ENCODE assay signal across 9 mouse cellular contexts in genomic region chr1:179854288-179854965, GRCm38 (mm10). TPM values are rescaled to one million over a fixed set of nuclear protein-coding genes. Genes with fewer than 3 reads are reported as not detected.
DNase-seq lines count a peak whose midpoint lies in the region; ATAC-seq and TF ChIP-seq lines count a peak whose summit lies in the region.
"Had no signal": no experiment of that assay in that cellular context is flagged by ENCODE, and none has a peak within 500 bp of the region (broad histone marks: within the 10 kb centered on the region; RNA-seq: fewer than 3 reads in every experiment).

No protein-coding gene starts in this region.

- peaks cover 16% of the 10 kb centered on the region for H3K4me1 ChIP-seq in limb, embryonic 13.5 days
- peaks cover 3% of the 10 kb centered on the region for H3K4me1 ChIP-seq in olfactory bulb, adult 2 months (ENCODE audit: control insufficient read depth, insufficient read depth, low read length)
- no peaks in the 10 kb centered on the region for H3K4me1 ChIP-seq in forebrain, postnatal 0 days (ENCODE audit: insufficient read depth)

- no peaks in the 10 kb centered on the region for H3K27me3 ChIP-seq in limb, embryonic 13.5 days
- no peaks in the 10 kb centered on the region for H3K27me3 ChIP-seq in forebrain, postnatal 0 days (ENCODE audit: insufficient read depth, low read length)

- TF ChIP-seq POLR2A in olfactory bulb, adult 2 months (IDR thresholded peaks at IDR 0.05; ENCODE audit: insufficient read depth, low read depth, low read length) = no peak

- WGBS in limb, embryonic 13.5 days = 50% methylated on average over 12 of the region's 12 CpGs
- 33% methylated on average over 12 of the region's 12 CpGs for WGBS in olfactory bulb, adult 2 months
- WGBS in forebrain, postnatal 0 days = 40% methylated on average over 12 of the region's 12 CpGs

- peak overlapping the region; percentile 48; the same call in 1 of the 2 replicates for H3K9ac ChIP-seq in limb, embryonic 13.5 days
- no peak overlapping the region for H3K9ac ChIP-seq in forebrain, postnatal 0 days

- H3K9me3 ChIP-seq in limb, embryonic 13.5 days = no peaks in the 10 kb centered on the region
- no peaks in the 10 kb centered on the region for H3K9me3 ChIP-seq in forebrain, postnatal 0 days (ENCODE audit: low read length)

- peak; percentile 9 to 42 for DNase-seq in left cerebral cortex, postnatal 25 days (ENCODE audit: low spot score in 2 of 2)
- no peak for DNase-seq in left cerebral cortex, postnatal 4 days
- no peak for DNase-seq in embryo, embryonic 11 days
- DNase-seq in yolk sac, embryonic 10.5 days (ENCODE audit: low spot score) = no peak
- DNase-seq in forebrain, postnatal 0 days = no peak

- intact Hi-C loops in left cerebral cortex, postnatal 25 days (cut with DNase I) = no loop called here
- intact Hi-C loops in left cerebral cortex, postnatal 4 days (cut with DNase I) = loop anchor here (10.0 kb wide), 1 partner anchor 290 kb away; no protein-coding TSS in a partner anchor

- no peak overlapping the region for H3K4me3 ChIP-seq in limb, embryonic 13.5 days
- no peak overlapping the region for H3K4me3 ChIP-seq in olfactory bulb, adult 2 months (ENCODE audit: insufficient read depth, low read depth, low read length)
- no peak overlapping the region for H3K4me3 ChIP-seq in forebrain, postnatal 0 days (ENCODE audit: low read depth, low read length)

- no peak for TF ChIP-seq CTCF in olfactory bulb, adult 2 months (IDR thresholded peaks at IDR 0.05; ENCODE audit: insufficient read depth, low read depth, low read length)
- no peak for TF ChIP-seq CTCF in forebrain, postnatal 0 days (IDR thresholded peaks at IDR 0.05; ENCODE audit: low read depth)

- H3K4me2 ChIP-seq in limb, embryonic 13.5 days (replicated peaks) = no peak overlapping the region
- H3K4me2 ChIP-seq in forebrain, postnatal 0 days (ENCODE audit: low read depth) = no peak overlapping the region

- peak; percentile 49 for ATAC-seq in erythroid progenitor cell, adult 5-6 weeks (replicated peaks; ENCODE audit: low FRiP score, poor library complexity, severe bottlenecking)
- ATAC-seq in limb, embryonic 13.5 days (ENCODE audit: low FRiP score, low read depth) = no peak
- ATAC-seq in forebrain, postnatal 0 days = no peak

- H3K27ac ChIP-seq in limb, embryonic 13.5 days = peak overlapping the region; percentile 79
- H3K27ac ChIP-seq in olfactory bulb, adult 2 months (ENCODE audit: insufficient read depth, low read depth, low read length) = 0 out of 2 replicates have a peak overlapping the region, but pooled peaks have one; percentile 31
- H3K27ac ChIP-seq in forebrain, postnatal 0 days (ENCODE audit: low read depth, low read length) = no peak overlapping the region

- H3K36me3 ChIP-seq in limb, embryonic 13.5 days = no peaks in the 10 kb centered on the region
- no peaks in the 10 kb centered on the region for H3K36me3 ChIP-seq in forebrain, postnatal 0 days (ENCODE audit: insufficient read depth)

RNA-seq across cellular contexts. Expression of gene Ahctf1, which starts 50.9 kb away (rescaled TPM):
- total RNA-seq in left cerebral cortex, postnatal 25 days (2021) = 10 to 100 TPM; 30.4 to 34.8 TPM
- total RNA-seq in left cerebral cortex, postnatal 4 days (2021) = 10 to 100 TPM; 37.3 to 40.5 TPM
- 127 and 160 TPM in 2 replicates for total RNA-seq in erythroid progenitor cell, adult 5-6 weeks (2015; ENCODE audit: low replicate concordance)
- total RNA-seq in erythroid progenitor cell, adult 5-6 weeks (2017; ENCODE audit: low replicate concordance) = 152 and 167 TPM in 2 replicates
- polyA plus RNA-seq in limb, embryonic 13.5 days (2015; fragmentation: Nextera tagmentation; extraction: Ambion mirVana) = 25.8 and 27.5 TPM in 2 replicates
- not detected in 2 replicates for polyA plus RNA-seq in olfactory bulb, adult 2 months (2012; ENCODE audit: insufficient read depth, insufficient read length, low replicate concordance, missing spikeins)
- total RNA-seq in forebrain, postnatal 0 days (2014; rRNA removed) = 35.2 and 41.8 TPM in 2 replicates
- 5.2 and 8.0 TPM in 2 replicates for polyA plus RNA-seq in forebrain, postnatal 0 days (2015; fragmentation: Nextera tagmentation; extraction: Ambion mirVana)

RNA-seq across cellular contexts. Expression of gene Gm10518, which starts 51.3 kb away (rescaled TPM):
- total RNA-seq in left cerebral cortex, postnatal 25 days (2021) = not detected
- total RNA-seq in left cerebral cortex, postnatal 4 days (2021) = under 1 TPM in 1 of 2 experiments, not detected in 1; 0.30 TPM
- not detected in 2 replicates for total RNA-seq in erythroid progenitor cell, adult 5-6 weeks (2015; ENCODE audit: low replicate concordance)
- total RNA-seq in erythroid progenitor cell, adult 5-6 weeks (2017; ENCODE audit: low replicate concordance) = not detected in 2 replicates
- 0.13 TPM in 1 of 2 replicates, not detected in the other for polyA plus RNA-seq in limb, embryonic 13.5 days (2015; fragmentation: Nextera tagmentation; extraction: Ambion mirVana)
- polyA plus RNA-seq in olfactory bulb, adult 2 months (2012; ENCODE audit: insufficient read depth, insufficient read length, low replicate concordance, missing spikeins) = not detected in 2 replicates
- total RNA-seq in forebrain, postnatal 0 days (2014; rRNA removed) = not detected in 2 replicates
- not detected in 2 replicates for polyA plus RNA-seq in forebrain, postnatal 0 days (2015; fragmentation: Nextera tagmentation; extraction: Ambion mirVana)
- total RNA-seq: heart, postnatal 10 days had no signal

Comparison
In these comparisons a context has a peak if more than half of its experiments do, and no peak if none do; other contexts are left out.
1. DNase-seq: peak in left cerebral cortex, postnatal 25 days (2 of 2); none in left cerebral cortex, postnatal 4 days (single experiment), embryo, embryonic 11 days (single experiment), yolk sac, embryonic 10.5 days (single experiment) and forebrain, postnatal 0 days (single experiment).